Mouse (Mus musculus): ENCODE results near the gene Lmo3.

Lmo3 gene

DNA sequence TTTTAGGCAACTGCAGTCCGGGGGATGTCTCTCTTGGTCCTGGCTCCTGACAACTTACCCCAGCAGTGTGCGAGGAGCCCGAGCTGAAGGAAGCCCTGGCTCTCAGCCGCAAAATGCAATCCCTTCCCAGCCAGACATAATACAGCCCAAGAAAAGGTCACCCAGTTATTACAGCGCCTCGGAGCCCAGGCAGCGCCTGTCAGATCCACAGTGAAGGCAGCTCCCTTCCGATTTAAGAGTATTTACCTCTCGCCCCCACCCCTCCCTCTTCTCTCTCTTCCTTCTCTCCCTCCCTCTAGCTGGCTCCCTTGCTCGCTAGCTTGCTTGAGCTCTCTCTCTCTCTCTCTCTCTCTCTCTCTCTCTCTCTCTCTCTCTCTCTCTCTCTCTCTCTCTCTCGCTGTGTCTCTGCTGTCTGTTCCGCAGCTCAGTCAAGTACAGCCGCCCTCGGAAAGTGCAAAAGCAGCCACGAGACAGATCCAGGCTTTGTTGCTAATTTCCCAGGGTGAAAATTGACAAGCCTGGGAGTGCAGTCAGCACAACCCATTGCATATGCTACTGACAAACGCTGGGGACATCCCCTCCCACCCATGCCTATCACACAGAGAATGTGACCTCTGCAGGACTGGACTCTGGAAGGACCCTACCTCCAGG, 159.0 kb downstream of the Lmo3 start:
- DNase-seq (ENCODE audit: low spot score) = peak; percentile 30

DNA sequence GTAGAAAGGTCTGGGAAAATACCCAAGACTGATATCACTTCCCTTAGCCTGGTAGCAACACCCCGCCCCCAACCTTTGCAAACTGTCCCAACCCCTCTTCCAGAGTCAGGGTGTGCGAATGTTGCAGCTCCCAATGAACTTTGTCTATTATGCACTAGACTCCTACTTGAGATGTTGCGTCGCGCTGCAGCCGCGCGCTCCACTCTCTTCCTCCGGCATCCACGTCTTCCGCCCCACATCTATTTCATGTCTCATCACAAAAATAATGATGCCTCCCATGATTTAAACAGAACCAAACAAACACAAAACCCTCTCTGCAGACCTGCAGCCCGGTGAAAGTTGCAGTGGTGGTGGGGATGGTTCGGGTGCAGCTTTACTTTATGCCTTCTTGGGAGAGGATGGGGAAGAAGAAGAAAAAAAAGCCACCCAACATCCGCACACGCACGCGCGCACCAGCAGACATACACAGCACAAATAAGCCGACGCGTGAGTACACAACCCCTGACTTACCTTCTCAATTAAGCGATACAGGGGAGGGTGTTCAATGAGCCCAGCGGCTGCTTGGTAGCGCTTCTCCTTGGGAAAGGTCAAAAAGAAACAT, 159.7 kb downstream of the Lmo3 start:
- DNase-seq (ENCODE audit: low spot score) = peak; percentile 23

DNA sequence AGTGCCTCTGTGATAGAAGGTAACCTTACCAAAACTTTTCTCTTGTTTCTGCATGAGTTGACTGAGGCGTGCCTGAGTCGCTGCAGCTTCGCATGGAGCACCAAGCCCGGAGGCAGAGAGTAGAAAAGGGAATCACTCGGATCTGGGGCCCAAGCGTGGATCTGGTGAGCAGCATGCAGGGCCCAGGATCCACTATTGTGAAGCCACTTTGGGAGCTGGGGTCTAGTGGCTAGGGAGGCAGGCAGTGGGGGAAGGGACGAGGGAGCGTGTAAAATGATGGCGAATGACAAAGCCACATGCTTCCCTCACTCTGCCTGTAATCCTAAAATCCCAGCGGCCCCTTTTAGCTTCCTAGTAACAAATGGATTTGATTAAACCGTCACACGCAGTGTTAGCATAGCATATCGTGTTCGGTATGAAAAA, 160.6 kb downstream of the Lmo3 start:
- peak; percentile 42 for DNase-seq (ENCODE audit: low spot score)

DNA sequence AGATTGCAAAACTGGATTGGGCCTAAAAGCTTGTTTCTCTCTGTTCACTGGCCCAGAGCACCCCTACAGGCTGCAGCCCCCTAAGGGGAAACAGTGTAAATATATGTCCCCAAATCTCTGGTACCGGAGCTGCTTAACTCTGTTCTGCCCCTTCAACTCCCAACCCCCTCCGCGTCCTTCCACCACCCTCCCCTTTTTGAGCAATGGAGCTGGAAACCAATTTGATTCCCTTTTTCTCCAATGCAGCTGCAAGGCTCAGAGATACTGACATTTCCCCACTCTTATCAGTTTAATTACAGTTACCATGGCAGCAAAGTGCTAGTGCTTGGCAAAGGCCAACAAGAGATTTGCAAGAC, 161.3 kb downstream of the Lmo3 start:
- peak; percentile 52 for DNase-seq (ENCODE audit: low spot score)

DNA sequence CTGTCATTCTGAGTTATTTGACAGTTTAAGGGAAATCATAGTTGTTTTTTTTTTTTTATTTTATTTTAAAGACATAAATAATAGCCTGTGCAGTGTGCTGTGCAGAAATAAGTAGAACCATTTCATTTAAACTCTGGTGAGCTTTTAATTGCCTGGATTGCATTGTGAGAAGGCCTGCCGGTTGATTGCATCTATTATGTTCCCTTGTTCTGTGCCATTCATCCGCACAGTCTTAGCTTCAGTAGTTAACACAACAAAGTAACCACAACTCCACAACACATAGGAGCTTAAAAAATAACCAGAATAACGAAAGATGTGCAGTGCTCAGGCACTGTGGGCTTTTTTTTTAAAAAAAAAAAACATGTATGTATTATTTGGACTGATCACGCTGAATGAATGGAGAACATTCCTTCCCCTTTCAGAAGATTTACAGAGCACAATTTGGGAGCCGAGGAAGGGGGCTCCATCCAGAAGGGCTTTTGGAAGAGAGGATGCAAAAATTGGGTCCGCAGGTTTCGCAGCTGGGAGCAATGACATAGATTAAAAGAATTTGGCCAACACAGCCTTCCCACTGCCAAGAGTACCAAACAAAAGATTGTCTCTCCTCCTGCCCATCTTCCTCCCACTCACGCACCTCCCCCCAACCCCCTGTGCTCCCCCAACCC, 161.8 kb downstream of the Lmo3 start:
- DNase-seq (ENCODE audit: low spot score) = peak; percentile 84

DNA sequence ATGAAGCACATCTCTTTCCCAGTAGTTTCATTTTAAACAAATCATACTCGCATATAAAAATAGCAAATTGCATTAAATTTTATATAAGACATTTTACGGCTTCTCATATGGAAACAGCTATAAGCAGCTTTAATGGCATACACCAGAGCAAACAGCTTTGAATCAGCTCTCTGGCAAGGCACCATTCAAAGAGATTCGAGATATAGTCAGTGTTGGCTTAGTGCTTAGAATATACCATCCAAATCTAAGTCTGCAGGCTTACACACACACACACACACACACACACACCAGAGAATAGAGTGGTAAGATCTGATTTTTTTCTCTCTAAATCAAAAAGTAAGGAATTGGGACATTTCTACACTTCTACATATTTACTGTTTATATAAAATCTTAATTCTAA, 169.7 kb downstream of the Lmo3 start:
- DNase-seq (ENCODE audit: low spot score) = no peak

DNA sequence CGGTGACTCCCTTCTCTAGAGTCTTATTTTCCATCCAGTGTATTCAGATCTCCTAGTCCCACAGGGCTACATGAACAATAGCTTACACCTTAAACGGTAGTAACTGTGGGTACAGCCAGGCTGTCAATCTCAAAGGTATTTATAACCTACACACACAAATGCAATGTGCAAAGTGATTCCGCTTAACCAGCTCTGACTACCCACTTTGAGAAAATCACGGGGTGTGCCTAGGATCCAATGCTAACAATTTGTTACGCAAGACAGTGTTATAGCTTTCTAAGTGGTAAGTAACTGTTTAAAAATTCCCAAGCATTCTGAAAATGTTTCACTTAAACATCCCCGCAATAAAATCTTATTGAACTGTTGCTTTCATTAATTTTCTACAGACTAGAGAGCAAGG, 179.7 kb downstream of the Lmo3 start:
- DNase-seq (ENCODE audit: low spot score) = no peak

DNA sequence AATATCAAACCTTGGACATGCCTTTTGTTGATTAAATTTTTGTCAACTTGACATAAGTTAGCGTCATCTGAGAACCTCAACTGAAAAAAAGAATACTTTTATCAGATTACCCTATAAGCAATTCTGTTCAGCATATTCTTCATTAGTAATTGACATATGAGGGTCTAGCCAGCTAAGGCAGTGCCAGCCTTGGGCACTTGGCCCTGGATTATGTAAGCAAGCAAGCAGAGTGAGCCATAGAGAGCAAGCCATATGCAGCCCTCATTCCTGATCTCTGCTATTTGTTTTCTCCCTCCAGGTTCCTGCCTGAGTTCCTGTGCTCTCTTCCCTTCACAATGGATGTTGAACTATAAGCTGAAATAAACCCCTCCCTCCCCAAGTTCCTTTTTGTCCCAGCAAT, 182.9 kb downstream of the Lmo3 start:
- DNase-seq (ENCODE audit: low spot score) = no peak

DNA sequence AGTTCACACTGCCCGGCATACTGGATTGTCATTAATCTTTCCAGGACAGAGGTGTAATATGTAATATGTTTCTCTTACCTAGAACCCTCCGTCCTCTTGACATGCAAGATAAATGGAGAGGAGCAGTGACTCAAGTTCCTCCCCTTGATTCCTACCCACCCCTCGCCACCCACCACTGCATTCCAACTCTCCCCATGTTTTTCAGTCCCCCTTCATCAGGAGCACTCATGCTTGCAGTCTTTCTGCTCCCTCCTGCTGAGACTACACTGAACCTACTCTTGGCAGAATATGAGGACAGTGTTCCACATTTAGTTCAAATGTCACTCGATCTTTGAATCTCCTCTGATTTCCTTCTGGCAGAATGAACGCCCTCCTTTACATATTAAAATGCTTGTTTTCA, 190.7 kb downstream of the Lmo3 start:
- DNase-seq (ENCODE audit: low spot score) = no peak

DNA sequence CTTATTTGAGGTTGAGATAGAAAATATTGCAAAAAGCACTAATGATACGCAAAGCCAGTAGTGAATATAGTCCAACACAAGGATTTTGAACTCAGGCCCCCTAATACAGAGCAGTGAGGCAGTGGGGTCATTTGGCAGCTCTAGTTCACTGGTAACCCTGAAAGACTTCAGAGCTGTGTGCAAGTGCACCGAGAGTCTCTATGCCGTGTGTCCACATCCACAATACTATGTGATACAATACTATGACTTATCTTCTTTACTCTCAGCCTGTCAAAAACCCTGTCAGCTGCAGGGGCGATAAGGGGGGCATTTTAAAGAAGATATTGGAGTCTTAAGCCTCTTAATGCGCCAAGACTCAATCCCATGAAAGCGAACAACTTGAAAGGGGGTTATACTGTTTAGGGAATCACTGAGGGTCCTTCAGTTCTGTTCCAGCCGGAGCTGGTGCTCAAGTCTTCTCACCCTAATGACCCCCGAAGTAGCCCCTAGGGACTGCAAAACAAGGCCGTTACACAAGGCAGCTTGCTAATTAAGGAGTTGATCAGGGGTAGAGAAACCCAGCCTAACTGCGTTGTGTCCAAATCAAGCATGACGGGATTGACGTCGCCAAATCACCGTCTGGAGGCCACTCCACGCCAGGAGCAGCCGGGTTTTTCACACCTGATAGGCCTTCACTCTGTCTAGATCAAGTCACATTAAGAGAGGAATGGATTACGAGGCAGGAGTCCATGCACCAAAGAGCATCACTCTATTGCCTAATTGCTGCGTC, 193.4 kb downstream of the Lmo3 start:
- DNase-seq (ENCODE audit: low spot score) = peak; percentile 15

DNA sequence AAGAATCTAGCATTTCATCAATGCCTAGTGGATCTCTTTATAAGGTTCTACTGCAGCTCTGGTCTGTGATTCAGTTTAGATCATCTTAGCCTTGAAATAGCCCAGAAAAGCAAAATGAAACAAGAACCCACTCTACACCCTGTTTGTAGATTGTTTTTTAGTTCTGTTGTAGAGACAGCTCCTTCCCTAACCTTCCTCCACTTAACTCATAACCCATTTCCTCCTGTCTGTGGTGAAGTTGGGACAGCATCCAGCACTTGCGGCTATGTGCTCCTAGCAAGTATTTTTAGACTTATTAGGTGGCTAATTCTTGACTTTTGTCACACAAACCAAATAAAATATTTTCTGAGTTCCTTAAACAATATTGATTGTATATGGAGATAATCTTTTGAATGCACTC, 198.6 kb downstream of the Lmo3 start:
- no peak for DNase-seq (ENCODE audit: low spot score)

DNA sequence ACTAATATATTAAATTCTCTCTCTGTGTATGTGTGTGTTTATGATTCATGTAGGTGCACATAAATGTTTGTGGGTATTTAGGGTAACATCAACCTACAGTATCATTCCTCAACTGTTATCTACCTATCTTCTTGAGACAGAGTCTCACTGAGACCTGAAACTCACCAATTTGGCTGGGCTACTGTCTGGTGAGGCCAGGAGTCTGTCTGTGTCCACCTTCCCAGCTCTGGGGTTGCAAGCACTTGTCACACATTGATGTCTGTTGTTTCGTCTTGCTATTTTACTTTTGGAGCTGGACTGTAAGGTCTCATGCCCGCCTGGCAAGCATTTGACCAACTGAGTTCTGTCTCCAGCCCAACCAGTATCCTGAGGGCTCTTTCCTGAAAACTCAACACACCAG, 210.6 kb downstream of the Lmo3 start:
- no peak for DNase-seq (ENCODE audit: low spot score)

DNA sequence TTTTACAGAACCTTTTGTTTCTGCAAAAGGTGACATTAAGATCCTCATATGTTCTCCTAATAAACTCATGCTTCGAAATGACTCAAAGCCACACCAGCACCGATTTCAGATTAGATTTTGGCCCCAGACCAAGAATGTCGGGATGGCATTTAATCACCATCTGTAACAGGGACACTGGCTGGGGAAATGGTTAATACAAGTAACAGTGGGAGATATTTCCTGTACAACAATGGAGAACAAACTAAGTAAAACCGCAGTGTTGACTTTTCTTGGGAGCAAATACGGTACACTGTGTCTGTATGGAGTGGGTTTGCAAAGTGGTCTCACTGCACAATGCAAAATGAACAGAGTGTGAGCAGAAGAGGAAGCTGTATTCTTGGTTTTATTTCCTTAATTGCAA, 217.7 kb downstream of the Lmo3 start:
- DNase-seq (ENCODE audit: low spot score) = no peak

DNA sequence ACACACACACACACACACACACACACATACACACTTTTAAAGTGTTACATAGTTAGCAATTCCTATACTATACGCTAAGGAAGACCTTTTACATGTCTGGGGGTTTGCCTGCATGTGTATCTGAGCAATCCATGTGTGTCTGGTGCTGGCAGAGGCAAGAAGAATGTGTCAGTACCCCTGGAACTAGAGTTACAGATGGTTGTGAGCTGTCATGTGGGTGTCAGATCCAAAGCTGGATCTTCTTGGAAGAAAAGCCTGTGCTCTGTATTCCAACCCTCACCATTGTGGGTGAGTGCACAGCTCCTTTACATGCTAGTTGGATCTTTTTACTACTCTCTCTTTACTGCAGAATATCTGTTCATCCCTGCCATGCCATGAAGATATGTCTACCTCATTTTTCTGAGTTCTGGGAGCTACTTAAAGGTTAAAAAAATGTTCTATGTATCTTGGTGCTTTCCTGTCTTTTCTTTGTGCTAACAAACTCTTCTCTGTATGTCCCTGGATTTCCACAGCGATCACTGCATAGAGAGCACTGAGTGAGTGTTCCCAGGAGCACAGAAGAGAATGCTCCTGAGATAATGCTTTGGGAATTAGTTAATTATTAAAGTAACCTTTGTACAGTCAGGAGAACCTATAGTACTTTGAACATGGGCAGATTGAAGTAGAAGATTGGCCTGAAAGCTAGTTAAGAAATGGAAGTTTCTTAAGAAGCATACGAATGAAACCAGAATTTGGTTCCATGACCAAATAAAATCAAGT, 231.0 kb downstream of the Lmo3 start:
- no peak for DNase-seq (ENCODE audit: low spot score)

DNA sequence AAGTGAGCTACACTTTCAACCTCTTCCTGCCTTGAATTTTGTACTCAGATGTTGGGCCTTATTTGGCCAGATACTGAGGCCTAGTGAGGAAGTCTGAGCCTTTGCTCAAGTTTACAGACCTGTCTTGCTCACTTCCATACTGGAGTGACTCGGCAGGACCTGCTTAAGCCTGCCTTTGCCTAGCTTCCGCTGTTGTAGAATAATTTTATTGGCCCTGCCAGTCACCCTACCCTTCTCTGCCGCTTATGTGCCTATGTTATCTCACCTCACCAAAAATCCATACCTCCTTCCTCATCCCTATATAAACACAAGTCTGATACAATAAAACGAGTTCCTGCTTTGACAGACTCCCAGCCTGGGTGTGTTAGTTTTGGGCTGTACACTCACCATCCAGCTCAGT, 235.2 kb downstream of the Lmo3 start:
- DNase-seq (ENCODE audit: low spot score) = no peak

DNA sequence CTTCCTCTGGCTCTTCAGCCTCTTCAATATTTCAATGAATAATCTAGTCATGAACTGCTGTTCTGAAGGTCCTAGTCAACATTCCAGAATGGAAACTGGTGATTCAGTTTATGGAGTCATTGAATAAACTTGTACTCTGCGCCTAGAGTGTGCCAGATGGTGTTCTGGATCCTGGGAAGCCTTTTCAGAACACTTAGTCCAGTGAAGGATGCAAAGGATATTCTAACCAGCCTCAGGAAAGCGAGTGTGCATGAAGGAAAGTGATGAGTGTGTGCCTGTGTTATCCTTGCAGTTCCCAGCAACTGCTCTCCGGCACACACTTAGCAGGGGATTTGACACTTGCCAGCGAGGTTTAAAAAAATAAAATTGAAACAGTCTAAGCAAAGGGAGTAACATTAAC, 245.9 kb downstream of the Lmo3 start:
- no peak for DNase-seq (ENCODE audit: low spot score)

DNA sequence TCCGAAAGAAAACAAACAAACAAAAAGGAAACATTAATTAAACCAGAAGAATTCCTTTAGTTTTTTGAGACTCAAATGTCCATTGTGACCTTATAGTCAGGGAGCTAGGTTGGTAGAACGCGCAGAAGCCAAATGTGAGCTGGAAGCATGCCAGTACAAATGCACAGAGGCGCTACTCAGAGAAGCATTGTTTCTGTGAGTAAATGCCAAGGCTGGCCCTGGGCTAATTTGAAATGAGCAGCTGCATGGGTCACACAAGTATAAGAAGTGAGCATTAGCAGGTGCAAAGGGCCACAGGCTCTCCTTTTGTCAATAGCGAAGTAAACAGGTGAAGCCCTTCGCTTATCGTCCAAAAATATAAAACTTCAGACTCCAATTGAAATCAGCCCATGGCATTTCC, 247.8 kb downstream of the Lmo3 start:
- no peak for DNase-seq (ENCODE audit: low spot score)

DNA sequence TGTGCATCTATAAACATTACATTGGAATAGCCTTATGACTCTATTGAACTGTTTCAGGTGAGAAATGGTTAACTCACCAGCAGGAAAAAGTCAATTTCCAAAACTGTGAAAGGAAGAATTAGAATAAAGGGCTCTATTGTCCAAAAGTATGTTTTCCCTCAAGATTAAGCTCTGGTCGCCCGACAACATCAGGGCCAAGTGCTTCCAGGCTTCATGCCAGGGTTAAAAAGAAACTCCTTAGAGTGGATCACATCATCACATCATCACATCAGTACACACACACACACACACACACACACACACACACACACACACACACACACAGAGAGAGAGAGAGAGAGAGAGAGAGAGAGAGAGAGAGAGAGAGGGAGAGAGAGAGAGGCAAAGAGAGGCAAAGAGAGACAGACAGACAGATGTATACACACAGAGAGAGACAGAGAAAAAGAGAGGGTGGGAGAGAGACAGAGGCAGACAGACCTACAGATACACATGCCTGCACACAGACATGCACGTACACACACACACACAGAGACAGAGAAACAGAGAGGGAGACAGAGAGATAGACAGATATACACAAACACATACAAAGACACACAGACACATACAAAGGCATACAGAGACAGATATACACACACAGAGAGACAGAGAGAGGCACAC, 255.9 kb downstream of the Lmo3 start:
- DNase-seq (ENCODE audit: low spot score) = no peak

DNA sequence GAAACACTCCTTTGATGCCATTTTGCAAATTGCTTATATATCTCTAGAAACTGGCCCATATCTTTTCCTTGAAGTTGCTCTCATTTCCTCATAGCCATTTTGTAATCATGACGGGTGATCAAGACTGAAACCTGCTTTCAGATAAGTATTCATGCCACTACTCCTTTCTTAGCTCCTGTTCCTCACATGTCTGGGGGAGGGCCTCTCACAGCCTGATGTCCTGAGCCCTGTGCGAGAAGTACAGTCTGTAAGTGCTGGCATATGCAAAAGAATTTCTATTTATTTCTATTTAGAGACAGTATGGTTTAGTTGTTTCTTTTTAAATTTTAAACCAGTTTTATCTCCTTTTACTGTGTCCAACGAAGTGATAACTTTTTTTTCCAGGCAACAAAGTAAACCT, 256.6 kb downstream of the Lmo3 start:
- DNase-seq (ENCODE audit: low spot score) = no peak

DNA sequence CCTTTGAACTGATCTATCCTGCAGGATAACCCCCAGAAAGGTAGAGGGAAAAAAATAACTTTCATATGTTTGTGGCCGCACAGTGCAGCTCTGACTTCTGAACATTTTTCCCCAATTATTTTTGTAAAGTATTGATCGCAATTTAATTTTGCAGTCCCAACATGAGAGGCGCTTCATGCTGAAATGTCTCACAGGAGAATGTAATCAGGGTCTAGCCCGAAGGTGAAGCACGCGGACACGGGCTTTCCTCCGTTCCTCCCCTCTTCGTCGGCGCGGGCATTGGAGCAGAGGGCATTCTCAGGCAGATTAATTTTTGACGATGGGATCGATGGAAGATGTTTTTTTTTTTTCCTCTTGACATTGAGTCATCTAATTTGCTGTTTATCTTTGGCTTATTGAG, 258.4 kb downstream of the Lmo3 start:
- DNase-seq (ENCODE audit: low spot score) = no peak

DNA sequence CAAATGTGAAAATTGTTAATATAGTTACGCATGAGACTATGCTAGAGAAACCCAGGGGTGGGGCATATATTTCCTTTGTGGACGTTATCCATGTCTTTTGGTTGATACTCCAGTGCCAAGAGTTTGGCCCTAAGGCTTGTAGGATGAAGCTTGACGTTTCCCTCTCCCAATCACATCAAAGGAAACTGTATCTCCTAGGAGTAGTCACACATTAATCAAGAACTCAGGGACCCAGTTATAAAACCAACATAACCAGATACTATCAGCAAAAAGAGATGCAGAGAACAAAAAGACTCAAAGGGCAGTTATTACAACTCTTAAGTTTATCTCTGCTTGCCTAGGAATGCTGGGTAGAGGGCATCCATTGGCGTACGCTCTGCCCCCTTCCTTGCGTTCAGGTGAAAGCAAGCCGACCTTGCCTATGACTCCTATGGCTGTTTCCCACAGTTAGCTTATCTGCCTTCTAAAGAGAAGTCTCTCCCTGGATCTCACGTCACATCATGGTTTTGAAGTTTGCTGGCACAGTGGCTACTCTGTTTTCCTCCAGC, 261.5 kb downstream of the Lmo3 start:
- no peak for DNase-seq (ENCODE audit: low spot score)

Data from retina, embryonic 14.5 days (tissue).